Mouse (Mus musculus) testis, postnatal 14 days (tissue): ENCODE data around the gene Crk.
A peak's percentile ranks its signal among the peaks of the same experiment; 100 is the strongest.
"Not testable (repeated sequence)": the region's sequence is repeated elsewhere in the genome, so short reads cannot be mapped to it uniquely, and the experiment has no call there.

Experiments
- DNase-seq: peaks from one replicate; pipeline ENCODE4 v3.0.0; 2021; ENCODE audit warnings: low spot score

Gene Crk

DNA sequence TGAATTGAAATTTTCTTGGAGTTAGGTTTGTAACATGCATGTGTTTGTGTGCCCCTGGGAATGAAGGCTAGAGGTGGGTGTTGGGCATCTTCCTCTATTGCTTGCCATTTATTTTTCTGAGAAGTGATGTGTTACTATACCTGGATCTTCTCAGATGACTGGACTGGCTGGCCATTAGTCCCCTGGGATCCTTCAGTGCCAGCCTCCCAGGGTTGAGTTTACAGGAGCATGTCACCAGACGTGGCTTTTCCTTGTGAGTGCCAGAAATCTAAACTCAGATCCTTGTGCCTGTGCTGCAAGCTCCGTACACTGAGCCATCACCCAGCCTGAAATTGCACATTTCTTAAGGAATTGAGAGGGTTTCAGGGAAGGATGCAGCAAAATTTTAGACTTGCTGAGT, 5.9 kb downstream of the Crk start:
- no peak for DNase-seq

DNA sequence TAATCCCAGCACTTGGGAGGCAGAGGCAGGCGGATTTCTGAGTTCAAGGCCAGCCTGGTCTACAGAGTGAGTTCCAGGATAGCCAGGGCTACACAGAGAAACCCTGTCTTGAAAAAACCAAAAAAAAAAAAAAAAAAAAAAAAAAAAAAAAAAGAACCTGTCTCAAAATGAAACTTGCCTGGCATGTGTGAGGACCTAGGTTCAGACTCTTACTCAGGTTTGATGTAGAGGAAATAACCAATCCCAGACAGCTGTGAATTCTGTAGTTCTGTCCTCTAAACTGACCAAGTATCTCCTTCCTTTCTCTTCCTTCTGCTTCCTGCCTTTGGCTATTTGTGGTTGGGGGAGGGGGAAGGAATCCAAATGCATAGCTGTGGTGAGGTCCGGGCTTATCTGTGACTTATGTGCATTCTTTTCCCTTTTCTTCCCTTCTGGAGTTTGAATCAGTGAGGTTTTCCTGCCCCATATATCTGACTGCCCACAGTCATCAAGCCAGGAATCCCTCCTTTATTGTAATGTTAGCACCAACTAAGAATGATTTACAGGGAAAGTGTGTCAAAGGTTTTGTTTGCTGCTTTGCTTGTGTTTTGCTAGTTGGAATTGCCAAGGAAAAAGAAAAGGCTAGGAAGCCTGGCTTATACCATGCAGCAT, 8.4 kb downstream of the Crk start:
- DNase-seq: no peak

DNA sequence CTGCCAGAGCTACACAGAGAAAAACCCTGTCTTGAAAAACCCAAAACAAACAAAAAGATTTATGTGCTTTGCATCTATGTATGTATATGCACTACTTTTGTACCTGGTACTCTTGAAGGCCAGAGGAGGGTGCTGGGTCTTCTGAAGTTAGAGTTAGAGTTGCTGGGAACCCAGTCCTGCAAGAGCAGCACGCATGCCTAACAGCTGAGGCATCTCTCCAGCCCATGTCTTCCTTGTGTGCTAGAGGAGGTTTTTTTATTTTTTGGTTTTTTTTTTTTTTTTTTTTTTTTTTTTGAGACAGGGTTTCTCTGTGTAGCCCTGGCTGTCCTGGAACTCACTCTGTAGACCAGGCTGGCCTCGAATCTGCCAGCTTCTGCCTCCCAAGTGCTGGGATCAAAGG, 9.1 kb downstream of the Crk start:
- no peak for DNase-seq

DNA sequence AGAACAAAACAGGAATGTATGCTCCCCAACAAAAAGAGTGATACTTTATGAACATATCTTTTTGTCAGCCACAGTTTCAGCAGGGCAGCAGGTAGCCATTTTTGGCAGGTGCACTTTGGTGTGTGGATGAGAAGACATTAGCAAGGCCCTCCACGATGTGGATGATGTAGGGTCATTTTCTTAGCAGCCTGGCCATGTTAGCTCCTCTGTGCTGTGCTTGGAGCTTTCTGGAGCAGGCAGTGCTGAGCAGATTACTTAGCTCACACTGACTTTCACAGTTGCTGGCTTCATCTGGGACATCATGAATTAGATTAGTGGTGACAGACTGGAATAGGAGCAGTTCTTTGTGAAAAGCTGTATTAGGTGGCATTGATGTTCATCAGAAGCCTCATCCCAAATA, 10.9 kb downstream of the Crk start:
- DNase-seq: no peak

DNA sequence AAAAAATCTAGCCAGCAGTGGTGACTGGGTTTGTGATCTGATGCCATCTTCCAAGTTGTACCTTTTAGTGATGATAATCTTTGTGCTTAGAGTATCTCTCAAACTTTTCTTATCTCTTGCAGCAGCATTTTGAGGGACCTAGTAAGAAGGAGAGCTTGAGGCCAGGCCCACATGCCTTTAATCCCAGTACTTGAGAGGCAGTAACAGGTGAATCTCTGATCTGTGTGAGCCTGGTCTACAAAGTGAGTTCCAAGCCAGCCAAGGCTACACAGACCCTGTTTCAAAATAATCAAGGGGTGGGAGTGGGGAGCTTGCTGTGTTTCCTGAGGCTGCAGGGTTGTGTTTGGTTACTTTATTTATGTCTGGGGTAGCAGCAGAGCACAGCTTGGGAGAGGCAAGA, 12.0 kb downstream of the Crk start:
- DNase-seq: no peak

DNA sequence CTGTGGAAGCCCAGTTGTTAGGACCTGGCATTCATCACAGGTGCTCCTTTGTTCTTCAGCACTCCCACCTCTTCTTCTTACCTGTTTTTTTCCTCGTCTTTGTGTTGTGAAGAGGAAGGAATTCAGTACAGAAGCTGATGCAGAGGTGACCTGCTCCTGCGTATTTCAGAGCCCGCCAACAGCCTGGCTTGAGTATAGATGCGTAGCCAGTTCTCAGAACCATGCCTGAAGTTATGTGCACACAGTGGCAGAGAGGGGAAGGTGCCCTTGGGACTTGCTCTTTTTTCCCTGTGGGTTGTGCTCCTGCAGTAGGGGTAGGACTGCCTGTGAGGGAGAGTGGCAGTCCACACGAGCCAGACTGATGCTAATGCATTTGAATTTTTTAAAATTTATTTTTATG, 14.5 kb downstream of the Crk start:
- no peak for DNase-seq

DNA sequence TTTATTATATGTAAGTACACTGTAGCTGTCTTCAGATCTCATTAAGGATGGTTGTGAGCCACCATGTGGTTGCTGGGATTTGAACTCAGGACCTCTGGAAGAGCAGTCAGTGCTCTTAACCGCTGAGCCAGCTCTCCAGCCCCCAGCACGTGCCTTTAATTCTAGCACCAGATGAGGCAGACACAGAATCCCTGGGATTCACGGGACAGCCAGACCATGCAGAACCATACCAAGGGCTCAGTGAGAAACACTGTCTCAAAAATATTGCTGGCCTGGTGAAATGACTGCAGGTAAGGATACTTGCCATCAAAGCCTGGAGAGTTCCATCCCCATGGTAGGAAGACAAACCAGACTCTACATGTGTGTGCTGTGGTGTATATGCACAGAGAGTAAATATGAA, 18.4 kb downstream of the Crk start:
- not testable (repeated sequence) for DNase-seq

DNA sequence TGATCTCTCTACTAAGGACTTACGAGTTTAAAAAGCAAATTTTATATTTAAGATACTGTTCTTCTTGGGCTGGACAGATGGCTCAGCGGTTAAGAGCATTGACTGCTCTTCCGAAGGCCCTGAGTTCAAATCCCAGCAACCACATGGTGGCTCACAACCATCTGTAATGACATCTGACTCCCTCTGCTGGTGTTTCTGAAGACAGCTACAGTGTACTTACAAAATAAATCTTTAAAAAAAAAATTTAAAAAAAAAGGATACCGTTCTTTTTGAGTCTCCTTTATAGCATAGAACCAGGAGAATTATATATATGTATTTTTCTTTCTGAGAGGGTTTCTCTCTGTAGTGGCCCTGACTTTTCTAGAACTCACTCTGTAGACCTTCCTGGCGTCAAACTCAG, 21.5 kb downstream of the Crk start:
- DNase-seq: no peak

DNA sequence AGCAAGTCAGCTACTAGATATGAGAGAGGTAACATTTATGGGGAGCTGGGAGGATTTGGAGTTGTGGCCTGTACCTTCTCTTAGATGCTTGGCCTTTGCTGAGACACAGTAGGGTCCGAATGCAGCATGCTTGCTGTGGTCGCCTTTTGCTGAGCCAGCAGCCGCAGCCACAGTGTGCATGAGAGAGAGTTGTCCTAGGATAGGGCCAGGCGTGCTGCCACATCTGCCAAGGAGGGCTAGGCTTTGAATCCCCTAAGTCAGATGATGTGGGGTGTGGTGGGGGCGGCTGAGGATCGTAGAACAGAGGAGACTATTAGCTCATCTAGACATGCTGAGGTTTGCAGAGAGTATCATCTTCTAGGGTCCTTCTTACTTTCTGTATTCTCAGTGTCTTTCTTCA, 23.7 kb downstream of the Crk start:
- DNase-seq: no peak

DNA sequence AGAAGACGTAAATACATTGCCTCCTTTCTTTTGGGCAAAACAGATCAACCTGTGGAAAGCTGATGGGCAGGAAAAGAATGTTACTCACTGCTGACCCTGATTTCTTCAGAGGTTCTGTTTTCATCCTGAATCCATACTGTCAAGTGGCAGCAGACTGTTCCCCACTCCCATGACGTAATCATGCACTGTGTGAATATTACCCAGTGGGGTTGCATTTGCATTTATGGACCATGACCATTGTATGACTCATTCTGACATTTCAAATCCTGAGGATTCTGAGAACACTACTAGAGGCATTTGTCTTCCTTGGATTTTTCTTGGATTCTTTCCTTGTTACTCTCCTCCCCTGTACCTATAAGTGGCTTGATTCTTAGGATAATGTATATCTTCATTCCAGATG, 24.7 kb downstream of the Crk start:
- no peak for DNase-seq

DNA sequence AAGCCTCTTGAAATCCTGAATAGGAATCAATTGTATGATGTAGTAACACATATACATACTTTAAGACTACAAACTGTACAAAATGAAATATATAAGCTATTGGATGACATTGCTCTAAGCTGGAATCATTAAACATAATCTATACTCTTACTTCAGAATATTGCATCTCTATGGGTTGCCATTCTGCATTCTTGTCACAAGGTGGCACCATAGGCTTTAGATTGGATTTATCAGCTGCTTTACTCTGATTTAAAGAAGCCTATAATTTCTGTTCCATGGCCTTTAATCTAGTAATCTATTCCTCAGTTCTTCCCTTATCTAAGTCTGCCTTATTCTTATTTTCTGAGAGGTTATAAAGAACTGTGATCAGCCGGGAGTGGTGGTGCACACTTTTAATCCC, 34.9 kb downstream of the Crk start:
- no peak for DNase-seq

DNA sequence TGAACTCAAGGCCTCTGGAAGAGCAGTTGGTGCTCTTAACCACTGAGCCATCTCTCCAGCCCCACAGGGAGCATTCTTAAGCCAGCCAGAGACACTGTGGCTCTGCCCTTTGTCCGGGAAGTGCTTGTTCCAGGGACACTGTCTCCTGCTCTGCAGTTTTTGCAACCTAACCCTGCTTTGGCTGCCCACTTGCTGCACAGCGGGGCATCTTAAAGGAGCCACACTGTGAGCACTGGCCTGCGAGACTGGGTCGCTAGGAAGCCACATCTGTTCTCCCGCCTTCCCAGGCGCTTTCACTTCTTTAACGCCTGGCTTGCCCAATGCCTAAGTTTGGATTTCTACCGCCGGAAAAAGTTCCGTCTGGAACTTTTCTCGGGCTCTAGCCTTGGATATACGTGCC, 36.5 kb downstream of the Crk start:
- DNase-seq: no peak

DNA sequence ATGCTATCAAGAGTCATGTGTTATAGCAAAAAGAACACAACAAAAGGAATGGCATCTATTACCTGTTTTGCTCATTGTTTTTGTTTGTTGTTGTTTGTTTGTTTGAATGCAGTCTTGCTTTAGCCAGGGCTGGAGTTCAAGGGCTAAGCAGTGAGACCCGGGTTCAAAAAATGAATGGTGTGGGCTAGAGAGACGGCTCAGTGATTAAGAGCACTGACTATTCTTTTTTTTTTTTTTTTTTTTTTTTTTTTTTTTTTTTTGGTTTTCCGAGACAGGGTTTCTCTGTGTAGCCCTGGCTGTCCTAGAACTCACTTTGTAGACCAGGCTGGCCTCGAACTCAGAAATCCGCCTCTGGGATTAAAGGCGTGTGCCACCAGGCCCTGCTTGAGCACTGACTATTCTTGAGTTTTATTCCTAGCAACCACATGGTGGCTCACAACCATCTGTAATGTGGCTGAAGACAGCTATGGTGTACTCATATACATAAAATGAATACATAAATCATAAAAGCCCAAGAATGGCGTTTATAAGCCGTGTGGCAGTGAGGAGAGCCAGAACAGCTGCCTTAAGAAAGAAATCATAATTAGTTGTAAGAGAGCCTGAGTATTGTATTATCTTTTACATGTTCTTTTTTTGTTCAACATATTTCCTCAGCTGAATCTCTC, 37.7 kb downstream of the Crk start:
- no peak for DNase-seq

DNA sequence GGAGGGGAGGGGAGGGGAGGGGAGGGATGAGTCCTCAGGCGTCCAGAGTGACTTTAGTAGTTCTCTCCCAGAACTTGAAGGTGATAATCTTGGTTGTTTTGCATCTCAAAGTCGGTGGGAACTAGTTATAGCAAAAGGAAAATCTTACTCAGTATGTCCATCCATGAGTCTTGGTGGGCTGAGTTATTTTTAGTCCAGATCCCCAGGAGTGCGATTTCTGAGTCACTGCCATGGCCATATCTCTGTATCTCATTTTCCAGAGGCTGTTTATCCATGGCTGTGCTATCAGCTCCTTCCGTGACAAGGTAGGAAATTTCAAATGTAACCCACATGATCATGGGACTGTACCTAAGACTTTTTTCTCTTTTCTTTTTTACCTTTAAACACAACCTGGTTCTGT, 43.3 kb downstream of the Crk start:
- DNase-seq: no peak

DNA sequence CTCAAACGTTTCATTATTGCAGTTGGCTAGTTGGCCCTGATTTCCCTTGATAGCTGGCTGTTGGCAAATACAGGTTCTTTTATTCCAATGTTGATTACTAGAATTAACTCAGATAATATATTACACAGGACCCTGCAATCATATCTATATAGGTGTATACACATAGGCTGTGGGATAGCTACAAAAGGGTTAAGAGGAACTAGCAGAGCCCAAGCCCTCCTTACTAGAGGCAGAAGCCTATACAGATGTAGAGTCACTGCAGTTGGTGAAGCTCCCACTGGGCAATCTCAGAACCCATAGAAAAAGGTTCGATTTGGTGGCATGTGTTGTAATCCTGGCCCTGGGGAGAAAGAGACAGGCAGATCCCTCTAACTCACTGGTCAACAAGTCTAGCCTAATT, 48.1 kb downstream of the Crk start:
- DNase-seq: no peak

DNA sequence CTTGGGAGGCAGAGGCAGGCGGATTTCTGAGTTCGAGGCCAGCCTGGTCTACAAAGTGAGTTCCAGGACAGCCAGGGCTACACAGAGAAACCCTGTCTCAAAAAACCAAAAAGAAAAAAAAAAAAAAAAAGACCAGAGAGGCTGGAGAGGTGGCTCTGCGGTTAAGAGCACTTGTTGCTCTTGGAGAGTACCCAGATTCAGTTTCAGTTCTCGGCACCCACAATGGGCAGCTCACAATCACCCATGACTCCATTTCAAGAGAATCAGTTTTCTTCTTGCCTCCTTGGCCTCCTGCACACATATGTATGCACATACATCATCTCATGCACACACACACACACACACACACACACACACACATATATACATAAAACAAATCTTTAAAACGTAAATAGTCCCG, 48.6 kb downstream of the Crk start:
- not testable (repeated sequence) for DNase-seq

DNA sequence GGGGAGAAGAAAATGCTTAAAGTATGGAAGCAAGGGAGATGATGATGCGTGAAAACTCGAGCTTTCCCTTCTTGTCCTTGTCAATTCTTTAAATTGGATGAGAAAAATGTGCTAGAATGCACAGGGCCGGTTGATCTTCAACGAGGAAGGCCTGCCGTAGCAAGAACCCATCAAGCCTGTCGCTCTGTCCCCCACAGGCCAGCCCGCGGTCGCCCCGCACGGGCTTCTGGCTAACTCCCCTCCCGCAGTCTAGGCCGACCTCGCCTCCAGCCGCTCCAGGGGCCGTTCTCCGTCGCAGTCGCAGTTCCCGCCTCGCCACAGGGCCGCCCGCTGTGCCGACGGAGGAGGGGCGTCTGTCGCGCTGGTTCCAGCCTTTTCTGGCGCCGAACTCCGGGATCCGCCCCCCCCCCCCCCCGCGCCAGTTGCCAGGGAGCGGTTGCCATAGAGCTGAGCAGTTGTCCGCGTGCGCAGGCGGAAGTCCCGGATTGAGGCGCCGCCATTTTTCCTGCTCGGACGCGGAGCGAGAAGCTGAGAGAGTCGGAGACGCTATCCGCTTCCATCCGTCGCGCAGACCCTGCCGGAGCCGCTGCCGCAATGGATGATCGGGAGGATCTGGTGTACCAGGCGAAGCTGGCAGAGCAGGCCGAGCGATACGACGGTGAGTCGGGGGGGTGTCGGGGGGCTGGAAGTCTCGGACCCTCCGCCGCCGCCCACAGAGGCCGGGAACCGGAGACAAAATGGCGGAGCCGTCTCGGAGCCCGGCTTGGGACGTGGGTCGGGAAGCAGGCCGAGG, 53.6 kb downstream of the Crk start, which contains the start of gene Ywhae:
Ywhae (plus strand) TSS at position 436 of the 793 bp plus-strand sequence.
- DNase-seq: peak; percentile 95

DNA sequence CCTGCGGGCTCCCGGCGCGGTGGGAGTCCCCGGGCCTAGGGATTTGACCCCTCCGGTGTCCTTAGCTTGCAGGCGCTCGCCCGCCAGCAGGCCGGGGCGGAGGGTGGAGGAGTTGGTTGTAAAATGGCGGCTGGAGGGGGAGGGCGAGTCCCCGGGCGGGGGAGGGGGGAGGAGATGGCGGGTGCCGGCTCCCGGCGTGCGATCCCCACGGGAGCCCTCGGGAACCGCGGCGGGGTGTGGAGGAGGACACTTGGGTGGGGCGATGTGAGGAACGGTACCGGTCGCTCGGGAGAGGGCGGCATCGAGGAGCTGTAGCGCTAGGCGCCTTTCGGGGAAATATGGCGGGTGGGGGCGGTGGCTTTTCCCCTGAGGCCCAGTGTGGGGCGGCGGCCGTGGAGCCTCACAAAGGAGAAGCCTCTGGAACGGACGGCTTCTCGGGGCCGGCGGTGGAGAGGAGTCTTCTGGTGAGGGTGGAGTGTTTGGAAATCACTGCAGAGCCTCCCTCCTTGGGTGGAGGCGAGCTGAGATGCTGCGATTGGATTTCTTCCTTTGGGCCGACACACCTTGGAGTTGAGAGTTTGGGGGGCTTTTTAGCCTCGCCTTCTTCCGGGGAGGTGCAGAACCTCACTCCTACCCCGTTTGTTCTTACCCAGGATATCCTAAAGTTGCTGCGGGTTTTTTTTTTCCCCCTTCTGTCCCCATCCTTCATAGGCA, 54.3 kb downstream of the Crk start:
- no peak for DNase-seq

DNA sequence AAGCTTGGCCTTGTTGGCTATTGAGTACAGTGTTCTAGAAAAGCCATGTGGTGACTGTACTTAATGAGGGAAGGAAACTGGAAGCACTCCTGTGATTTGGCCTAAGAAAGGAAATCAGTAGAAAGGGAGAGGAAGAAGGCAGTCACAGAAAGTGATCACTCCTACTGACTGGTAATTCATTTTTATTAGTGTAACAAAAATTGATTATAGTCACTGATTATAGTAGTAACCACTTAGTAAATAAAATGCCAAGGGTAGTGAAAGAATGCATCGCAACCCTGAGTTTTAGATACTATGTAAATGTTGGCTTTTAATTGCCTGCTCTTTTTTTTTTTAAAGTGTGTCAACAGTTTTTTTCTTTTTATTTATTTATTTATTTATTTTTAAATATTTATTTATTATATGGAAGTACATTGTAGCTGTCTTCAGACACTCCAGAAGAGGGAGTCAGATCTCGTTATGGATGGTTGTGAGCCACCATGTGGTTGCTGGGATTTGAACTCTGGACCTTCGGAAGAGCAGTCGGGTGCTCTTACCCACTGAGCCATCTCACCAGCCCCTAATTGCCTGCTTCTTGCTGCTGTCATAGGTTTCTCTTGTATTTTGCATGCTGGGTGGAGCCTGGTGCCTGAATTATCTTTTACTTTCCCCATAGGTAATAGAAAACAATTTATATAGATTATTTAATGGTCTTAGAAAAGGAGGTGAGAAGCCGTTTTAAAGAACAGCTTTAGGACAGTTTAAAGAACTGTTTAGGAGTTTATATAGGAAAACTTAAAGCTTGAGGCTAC, 56.6 kb downstream of the Crk start:
- DNase-seq: no peak

DNA sequence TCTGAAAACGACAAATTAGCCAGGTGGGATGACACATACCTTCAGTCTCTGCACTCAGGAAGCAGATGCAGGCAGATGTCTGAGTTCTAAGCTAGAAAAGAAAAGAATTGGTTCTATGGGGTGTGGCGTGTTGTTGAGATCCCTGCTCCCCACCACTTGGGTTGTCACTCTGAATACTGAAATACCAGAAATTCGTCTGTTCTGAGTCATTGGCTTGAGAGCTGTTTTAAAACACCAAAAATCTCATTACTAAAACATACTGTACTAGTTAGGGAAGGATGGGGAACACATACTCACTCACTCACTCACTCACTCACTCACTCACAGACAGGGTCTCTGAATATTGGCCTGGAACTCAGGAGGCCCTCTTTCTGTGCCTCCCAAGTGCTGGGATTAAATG, 57.9 kb downstream of the Crk start:
- no peak for DNase-seq

DNA sequence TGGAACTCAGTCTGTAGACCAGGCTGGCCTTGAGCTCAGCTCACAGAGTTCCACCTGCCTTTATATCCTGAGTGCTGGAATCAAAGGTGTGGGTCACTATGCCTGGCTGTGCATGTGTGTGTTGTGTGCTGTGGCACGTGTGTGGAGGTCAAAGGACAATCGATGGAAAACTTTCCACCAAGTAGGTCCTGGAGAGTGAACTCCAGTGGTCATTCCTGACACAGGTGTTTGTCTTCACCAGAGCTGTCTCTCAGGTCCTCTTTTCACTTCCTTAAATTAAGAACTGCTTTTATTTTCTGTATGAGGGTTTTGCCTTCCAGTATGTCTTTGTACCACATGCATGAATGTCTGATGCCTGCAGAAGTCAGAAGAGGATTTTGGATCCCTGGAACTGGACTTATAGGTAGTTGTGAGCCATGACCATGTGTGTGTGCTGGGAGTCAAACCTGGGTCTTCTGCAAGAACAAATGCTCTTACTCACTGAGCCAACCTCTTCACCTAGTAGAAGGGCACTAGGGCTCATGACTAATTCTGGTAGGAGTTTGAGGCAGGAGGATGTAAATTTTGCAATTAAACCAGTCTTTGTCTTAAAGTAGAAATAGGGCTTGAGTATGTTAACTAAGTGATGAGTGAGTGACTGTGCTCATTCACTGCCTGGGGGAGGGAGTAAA, 58.9 kb downstream of the Crk start:
- DNase-seq: no peak
